Mouse (Mus musculus): ENCODE results near the gene Il17re. TPM values are rescaled to one million over a fixed set of nuclear protein-coding genes. Genes with fewer than 3 reads are reported as not detected.

Gene Il17re
- total RNA-seq (2022): 1 to 10 TPM in 2 of 4 experiments, under 1 TPM in 2; 0.60 to 2.0 (median 1.1) TPM

DNA sequence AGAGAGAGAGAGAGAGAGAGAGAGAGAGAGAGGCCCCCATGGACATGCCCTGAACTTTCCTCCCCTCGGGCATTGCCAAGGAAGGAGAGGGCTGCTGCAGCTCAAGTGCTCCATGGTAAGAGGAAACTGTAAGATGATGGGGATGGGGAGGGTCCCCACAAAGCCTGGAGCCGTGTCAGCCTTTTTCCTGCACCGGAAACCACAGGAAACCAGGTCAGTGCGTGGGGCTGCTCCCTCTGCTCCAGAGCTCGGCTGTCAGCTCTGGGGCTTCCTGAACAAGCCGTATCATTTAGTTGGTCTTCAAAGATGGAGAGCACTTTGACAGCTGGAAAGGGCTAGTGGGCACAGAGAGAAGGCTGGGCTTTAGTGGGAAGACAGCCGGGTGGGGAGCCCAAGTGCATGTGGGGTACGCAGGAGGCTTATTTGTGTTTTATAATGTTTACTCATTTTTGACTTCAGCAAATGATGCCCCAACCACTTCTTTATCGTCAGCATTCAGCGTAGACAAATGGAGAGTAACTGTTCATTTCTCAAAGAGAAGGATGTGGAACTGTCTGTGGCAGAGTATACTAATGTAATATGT, at the start of gene Il17re:
Il17re (plus strand) TSS at position 533 of the 583 bp plus-strand sequence.
- DNase-seq (ENCODE audit: low spot score): no peak

DNA sequence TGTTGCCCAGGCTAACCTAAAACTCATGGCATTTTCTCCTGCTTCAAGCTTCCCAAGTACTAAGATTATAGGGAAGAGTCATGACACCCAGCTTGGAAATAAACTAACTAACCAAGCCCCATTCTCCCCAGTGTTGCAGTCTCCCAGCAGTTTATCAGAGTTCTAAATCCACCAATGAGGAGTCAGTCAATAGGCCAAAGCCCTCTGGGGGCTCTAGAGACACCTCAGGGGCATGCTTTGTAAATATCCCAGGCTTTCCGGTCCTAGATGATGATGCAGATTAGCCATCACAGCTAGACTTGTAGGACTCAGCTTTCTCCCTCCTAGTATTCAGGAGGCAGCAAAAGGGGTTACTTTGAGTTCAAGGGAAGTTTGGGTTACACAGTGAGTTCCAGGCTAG, 48.3 kb upstream of the Il17re start:
- DNase-seq (ENCODE audit: low spot score): no peak

DNA sequence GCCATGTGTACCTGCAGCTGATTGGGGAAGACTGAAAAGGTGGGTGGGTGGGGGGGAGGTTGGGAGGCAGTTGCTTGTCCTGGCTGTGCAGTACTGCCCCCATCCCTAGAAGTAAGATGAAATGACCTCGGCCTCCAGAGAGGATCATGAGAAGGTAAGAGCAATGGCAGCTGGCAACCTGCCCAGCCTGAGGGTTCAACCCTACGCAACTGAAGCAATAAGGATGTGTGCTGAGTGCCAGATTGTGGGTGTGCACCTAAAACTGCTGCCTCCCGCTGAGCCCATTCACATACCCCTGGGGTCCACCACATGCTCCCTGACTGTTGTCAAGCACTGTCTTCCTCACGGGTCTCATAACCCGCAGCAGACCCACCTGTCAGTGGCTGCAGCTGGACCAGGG, 41.9 kb upstream of the Il17re start:
- DNase-seq (ENCODE audit: low spot score): no peak

DNA sequence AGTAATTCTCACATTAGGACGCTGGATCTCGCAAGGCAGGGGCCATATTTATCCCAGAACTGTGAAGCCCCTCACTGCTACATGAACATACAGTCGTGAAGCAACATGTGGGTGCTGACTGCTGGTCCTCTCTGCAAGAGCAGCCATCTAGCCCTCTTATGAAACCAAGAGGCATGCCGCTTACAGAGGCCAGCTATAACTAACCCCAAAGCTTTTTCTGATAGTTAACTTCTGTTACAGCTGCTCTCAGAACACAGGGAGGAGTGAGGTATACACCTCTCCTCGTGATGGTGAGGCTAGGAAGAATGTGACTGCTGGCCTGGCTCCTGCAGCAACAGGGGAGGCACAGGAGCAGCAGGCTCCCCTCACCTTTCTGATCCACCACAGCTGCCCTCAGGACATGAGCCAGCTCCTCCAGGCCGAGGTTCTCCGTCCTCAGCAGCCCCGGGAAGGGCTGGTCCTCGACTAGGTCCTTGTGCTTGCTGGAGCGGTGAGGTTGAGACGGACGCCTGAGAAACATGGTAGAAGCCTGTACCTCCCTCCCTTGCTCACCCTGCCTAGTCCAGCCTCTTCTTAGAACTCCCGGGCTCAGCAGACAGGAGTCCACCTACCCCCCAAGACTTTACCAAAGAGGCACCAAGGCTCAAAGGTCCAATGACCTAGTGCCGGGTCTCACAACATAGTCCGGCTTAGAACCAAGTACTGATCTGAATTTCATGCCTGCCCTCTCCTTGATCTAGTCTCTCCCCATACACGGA, 39.7 kb upstream of the Il17re start:
- DNase-seq (ENCODE audit: low spot score): no peak

DNA sequence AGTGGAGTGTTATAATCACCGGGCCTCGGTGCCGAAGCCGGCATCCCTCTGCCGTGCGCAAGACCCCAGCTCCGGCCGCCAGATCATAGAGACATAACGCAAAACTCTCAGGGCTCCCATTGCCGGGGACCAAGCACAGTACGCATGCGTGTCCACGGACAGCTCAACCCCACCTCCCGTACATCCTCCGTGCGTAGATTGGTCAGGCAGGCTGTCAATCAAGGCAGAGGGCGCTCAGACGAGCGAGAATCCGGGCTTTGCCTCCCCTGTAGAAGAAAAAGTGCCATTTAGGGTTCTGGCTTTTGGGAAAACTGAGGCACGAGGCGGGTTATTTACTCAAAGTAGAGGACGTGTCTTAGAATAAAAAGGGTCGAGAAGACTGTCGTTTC, 39.1 kb upstream of the Il17re start, which contains the start of gene Rpusd3:
Rpusd3 (minus strand) TSS at position 142 of the 389 bp plus-strand sequence.
- DNase-seq (ENCODE audit: low spot score): peak; percentile 99

DNA sequence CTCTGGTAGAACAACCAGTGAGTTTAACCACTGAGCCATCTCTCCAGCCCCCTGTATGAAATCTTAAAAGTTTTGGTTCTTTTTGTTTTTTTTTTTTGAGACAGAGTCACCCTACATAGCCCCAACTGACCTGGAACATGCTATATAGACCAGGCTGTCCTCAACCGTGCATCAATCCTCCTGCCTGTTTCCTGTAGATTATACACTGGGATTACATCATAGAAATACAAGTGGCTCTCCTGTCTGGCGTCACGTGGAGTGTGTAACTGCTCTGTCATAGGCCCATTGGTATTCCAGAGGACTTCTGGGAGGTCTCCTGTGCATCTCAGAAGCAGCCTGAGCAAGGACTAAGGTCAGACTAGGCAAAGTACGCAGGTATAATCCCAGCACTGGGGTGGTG, 35.3 kb upstream of the Il17re start:
- no peak for DNase-seq (ENCODE audit: low spot score)

DNA sequence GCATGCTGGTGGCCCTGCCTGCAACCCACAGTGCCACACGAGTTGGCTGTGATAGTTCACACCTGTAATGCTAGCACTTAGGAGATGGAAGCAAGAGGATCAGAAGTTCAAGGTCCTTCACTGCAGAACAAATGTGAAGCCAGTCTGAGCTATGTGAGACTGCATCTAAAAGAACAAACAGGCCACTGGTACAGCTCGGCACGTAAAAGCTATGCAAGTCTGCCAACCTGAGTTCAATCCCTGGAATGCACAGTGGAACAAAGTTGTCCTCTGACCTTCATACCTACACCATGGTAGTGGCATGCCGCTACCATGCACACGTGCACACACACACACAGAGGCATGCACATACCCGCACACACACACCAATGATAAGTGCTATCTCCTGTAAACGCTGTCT, 34.1 kb upstream of the Il17re start:
- DNase-seq (ENCODE audit: low spot score): no peak

DNA sequence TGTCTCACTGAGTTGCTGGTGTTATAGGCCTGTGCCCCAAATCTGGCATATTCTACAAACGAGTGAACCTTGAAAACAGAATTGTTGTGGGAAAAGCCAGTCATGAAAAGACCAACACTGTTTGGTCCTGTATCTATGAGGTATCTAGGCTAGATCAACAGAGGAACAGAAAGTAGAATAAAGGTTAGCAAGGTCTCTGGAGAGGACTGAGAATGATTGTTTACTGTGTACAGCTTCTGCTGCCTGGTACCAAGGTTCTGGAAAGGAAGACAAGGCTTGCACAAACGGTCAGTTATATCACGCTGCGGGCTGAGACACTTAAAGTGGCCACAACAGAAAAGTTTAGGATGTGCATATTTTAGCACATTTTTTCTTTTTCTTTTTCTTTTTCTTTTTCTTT, 31.6 kb upstream of the Il17re start:
- no peak for DNase-seq (ENCODE audit: low spot score)

DNA sequence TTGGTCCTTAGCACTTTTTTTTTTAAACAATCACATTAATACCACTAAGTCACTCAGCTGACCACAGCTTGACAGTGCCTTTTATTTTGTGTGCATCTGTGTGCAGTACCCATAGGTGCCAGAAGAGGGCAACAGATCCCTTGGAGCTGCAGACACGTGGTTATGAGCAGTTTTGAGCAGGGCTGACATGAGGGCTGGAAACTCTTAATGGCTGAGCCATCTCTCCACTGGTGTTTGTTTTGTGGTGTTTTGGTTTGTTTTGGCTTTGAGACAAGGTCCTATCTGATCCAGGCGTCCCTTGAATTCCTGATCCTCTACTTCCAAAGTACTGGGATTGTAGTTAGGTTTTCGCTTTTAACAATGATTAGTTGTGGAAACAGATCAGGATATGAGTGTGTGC, 30.9 kb upstream of the Il17re start:
- no peak for DNase-seq (ENCODE audit: low spot score)

DNA sequence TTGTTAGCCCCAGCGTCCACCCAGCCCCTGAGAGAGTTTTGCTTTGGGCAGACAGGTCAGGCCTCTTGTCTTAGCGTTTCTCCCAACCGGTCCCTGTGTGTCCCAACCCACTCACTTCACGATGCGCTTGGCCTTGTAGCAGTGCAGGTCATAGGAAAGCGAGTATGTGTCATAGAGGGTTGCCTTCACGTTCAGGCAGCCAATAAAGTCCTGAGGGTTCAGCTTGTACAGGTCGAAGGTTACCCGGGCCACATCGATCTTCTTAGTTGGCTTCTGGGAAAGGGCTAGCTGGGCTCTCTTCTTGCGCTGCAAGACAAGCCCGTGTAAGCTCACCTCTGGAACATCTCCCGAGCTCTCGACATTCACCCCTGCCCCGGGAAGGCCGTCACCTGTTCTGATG, 30.3 kb upstream of the Il17re start:
- no peak for DNase-seq (ENCODE audit: low spot score)

DNA sequence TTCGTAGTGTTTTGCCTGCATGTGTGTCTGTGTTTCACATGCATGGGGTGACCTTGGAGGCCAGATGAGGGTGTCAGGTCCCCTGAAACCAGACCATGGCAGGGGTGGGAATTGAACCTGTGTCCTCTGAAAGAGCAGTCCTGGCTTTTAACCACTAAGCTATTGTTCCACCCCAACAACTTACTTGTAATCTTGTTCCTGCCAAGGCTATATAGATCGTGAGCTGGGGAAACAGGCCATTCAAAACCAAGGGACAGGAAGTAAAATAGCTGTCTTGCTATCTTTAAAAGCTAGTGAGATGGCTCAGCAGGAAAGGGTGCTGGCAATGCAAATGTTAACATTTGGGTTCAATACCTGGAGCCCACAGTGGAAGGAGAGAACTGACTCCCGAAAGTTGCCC, 28.3 kb upstream of the Il17re start:
- DNase-seq (ENCODE audit: low spot score): no peak

DNA sequence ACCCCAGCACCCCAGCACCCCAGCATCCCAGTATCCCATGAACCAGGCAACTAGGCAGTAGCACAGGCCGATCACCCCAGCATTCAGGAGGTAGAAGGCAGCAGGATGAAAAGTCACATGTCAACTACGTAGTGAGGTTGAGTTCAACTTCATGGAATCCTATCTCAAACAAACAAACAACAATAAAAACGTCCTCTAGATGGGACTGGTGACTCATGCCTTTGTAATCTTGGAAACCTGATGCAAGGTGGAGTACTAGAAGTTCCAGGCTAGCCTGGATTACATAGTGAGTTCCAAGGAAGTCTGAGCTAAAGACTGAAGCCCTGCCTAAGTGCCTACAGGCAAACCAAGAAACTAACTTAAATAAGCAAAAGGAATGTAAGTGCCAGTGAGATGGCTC, 27.4 kb upstream of the Il17re start:
- no peak for DNase-seq (ENCODE audit: low spot score)

DNA sequence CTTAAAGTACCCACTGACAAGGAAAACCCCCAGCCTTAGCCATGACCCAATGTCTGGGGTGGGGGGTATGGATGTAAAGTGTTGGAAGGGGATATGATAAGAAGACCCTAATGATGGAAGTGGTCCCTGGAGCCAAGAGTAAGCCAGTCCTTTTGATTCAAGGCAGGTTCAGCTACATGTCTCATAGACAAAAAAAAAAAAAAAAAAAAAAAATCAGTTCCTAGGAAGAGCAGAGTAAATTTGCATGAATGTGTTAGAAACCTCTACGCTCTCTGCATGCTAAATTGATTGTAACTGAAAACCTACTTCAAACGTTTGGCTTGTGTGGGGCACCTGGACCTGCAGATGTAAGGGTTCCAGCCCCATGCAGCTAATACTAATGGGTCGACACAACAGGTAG, 26.5 kb upstream of the Il17re start:
- no peak for DNase-seq (ENCODE audit: low spot score)

DNA sequence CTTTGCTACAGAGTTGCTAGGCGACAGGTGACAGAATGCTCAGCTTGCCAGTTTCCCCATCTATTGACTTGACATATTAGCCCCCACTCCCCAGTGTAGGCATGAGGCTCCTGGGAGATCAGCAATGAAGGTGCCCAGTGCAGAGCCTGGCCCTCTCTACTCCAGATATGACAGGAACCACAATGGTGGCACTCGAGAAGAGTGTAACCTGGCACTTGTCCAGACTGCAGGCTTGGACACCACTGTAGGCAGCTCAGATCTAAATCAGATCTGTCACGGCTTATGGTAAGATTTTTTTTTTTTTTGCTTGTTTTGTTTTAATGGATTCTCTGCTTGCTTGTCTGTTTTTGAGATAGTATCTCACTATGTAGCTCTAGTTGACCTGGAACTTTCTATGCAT, 24.6 kb upstream of the Il17re start:
- no peak for DNase-seq (ENCODE audit: low spot score)

DNA sequence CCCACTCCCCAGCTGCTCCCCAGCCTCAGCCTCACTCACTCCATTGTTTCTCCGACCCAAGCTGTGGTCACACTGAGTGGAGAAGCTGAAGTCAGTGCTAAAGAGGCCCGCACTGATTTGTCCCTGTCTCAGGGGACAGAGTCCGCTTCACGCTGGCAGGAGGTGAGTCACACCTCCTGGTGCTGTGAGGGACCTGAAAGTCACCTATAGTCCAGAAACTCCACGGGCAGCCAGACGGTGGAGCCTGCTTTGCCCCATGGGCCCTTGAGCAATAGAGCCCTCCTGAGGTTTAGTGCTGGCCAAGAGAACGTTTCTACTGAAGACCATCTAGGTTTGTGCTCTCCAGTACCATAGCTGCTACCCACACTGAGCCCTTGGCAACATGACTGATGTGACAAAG, 23.6 kb upstream of the Il17re start:
- no peak for DNase-seq (ENCODE audit: low spot score)

DNA sequence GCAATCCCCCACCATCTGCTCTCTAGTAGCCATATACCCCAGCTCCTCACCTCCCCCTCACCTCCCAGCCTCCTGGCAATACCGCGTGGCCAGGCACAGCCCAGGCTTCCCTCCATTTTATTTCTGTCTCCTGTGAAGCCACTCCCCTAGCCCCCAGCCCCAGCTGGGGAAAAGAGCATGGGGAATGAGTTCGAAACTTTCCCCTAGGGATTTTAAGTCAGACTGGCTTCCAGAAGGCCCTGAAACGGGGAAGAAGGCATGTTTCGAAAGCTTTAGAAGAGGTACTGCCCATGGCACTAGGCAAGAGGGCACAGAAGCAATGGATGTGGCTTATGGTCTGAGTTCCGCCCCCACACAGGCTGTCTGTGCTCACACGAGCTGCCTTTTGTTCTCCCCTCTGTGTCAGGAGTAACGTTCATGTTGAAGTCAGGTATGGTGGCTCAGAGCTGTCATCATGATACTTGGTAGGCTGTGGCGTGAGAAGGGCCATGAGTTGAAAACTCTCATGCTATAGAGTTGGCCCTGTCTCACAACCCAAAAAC, 22.5 kb upstream of the Il17re start, which contains the start of gene Cidec:
Cidec (minus strand) TSS at position 97 of the 542 bp plus-strand sequence.
- DNase-seq (ENCODE audit: low spot score): no peak

DNA sequence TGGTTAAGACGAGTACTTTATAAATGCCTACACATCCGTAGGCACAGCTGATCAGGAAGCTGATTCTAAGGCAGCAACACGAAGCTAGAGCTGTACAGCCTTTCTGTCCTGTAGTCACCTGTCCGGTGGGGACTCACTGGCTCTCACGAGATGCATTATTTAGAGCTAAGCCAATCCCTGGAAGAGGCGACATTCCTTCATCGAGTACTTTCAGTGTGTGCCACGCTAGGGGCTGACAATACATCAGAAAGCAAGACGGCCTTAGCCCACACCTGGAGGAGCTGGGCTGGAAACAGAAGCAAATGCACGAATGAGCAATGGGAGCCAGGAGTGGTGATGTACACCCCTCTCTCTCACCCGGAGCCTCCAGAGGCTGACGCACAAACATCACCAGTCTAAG, 21.1 kb upstream of the Il17re start:
- DNase-seq (ENCODE audit: low spot score): no peak

DNA sequence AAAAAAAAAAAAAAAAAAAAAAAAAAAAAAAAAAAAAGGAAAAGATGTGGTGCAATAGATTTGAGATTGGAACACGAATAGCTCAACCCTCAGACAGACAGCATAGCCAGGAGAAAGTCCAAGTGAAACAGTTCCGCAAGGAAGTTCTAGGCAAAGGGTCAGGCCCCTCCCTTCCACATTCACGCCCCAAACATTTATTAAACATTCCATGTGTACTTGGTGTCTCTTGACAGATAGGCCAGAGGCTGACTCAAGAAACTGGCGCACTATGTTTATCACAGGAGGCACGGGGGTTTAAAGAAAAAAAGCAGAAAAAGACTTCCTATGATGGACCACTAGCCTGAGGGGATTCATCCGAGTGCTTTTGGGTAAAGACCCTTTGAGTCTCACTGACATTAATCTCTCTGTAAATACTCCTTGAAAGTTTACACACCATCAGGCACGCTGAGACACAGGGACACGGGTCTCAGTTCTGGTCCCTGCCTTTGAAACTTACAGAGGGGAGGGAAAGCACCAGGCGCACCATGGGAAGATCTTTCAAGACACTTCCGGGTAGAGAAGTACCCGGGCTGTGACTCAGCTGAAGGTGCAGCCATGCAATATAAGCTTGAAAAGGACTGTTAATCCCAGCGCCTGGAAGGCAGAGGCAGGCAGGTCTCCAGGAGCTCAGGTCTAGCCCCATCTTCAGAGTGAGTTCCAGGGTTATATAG, 19.4 kb upstream of the Il17re start:
- DNase-seq (ENCODE audit: low spot score): no peak

DNA sequence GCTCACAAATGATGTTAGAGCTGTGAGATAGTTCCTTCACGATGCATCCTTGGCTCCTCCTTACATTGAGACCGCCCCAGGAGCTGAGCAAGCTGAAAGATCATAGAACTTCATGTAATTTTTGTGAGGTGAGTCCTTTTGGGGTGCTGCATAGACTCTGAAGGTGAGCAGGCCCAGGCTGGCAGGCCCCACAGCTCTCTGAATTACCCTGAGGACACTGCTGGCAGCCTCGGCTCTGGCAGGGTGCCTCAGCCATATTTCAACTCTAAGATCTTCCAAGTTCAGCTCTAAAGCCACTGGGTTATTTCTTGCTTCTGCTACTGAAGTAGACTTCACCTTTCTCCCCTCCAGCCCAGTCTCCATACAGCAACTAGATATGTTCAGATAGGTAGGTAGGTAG, 17.6 kb upstream of the Il17re start:
- DNase-seq (ENCODE audit: low spot score): no peak

DNA sequence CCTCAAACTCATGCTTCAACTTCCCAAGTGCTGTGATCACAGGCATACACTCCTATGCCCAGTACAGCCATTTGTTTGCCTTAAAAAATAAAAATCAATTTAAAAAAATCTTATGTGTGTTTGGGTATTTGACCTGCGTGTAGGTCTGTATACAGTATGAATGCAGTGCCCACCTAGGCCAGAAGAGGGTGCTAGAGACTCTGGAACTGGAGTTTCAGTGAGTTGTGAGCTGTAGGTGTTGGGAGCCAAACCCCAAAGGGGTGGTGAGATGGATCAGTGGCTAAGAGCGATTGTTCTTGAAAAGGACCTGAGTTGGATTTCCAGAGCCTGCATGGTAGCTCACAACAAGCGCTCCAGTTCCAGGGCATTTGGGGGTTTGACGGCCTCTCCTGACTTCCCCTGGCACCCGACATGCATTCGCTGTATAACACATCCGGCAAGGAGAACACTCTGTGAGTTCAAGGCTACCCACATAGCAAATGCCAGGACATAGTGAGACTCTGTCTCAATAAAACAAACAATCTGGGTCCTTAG, 17.1 kb upstream of the Il17re start:
- peak; percentile 61 for DNase-seq (ENCODE audit: low spot score)

DNA sequence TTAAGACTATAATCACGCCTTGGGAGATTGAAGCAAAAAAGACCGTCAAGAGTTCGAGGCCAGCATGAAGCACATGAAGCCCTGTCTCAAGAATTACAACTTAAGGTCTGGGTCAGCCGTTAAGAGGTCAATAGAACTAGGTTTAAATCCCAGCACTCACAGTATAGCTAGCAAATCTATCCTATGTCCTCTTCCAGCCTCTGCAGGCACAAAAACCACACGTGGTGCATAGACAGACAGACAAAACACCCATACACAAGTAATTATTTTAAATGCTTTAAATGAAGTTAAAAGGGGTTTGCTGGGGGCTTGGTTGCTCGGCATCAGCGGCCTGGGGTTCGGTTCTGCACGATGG, 16.2 kb upstream of the Il17re start:
- no peak for DNase-seq (ENCODE audit: low spot score)

DNA sequence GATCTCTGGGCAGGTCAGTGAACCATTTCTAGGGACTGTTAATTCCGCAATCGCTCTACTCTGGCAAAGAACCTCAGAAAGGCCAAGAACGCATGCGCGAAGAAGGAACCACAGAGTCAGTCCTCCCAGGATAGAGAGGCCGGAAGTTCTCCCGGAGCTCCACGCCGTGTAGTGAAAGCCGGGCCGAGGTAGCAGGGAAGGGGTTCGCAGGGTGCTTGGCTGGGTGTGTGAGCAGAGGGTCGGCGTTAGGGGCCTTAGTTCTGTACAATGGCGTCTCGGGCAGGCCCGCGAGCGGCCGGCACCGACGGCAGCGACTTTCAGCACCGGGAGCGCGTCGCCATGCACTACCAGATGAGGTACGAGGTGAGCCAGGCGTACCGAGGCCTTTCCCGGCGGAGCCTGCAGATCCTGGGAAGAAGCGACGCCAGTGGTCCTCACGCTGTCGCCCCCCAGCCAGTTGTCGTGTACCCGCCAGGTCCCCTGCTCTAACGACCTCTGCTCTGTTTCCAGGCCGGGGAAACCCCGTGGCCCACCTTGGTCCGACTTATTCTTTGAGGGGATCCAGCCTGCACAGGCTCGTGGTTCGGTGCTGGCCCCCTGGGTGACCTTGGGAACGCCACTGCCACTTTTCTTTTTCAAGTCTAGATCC, 15.7 kb upstream of the Il17re start, which contains the start of gene Jagn1:
Jagn1 (plus strand) TSS at position 128 of the 649 bp plus-strand sequence.
- peak; percentile 96 for DNase-seq (ENCODE audit: low spot score)
